Mouse (Mus musculus) lung, postnatal 0 days (tissue): ENCODE measurements around the gene Camta2.

ENCODE experiments used
- CTCF ChIP-seq: IDR thresholded peaks from 2 replicates; pipeline ENCODE4 v1.5.1; 2016; ENCODE audit warnings: antibody characterized with exemption, mild to moderate bottlenecking
- EP300 ChIP-seq: IDR thresholded peaks from 2 replicates; pipeline ENCODE4 v1.6.1; 2016; ENCODE audit warnings: antibody characterized with exemption, mild to moderate bottlenecking, control low read depth

DNA sequence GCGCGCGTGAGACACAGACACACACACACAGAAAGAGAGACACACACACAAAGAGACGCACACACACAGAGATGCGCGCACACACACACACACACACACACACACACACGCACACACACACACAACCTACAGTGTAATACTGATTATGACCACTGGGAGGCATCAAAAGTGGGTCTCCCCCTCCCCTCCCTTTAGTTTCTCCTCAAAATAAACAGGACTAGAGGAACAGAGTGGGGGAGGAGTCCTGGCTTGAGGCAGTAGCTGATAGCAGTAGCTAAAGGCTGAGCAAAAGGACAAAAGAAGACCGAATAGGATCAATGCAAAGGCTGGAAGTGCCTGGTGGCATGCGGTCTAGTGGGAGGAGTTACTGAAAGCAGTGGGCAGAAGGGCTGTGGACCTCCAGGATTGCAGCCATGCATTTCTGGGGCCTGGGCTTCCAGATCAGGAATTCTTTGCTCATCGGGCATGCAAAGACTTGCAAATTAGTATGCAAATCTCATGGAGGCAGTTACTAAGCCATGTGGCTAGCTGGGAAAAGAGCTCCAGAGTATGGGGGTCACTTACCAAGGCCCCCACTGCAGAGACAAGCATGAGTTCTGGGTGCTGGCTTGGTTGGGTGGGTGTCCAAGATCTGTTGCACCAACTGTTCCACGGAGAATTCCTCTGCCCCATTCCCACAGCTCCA, 5.9 kb downstream of the Camta2 start:
- TF ChIP-seq CTCF (peak; percentile 88), EP300 (no peak)
